Mouse (Mus musculus) ES-CJ7 (cell line): ENCODE measurements around the gene Gm5475.
"Not testable (repeated sequence)": the region's sequence is repeated elsewhere in the genome, so short reads cannot be mapped to it uniquely, and the experiment has no call there.

Experiments
- DNase-seq: peaks from one replicate; pipeline ENCODE4 v3.0.0; 2011; ENCODE audit warnings: low read depth, low spot score

Gene Gm5475

DNA sequence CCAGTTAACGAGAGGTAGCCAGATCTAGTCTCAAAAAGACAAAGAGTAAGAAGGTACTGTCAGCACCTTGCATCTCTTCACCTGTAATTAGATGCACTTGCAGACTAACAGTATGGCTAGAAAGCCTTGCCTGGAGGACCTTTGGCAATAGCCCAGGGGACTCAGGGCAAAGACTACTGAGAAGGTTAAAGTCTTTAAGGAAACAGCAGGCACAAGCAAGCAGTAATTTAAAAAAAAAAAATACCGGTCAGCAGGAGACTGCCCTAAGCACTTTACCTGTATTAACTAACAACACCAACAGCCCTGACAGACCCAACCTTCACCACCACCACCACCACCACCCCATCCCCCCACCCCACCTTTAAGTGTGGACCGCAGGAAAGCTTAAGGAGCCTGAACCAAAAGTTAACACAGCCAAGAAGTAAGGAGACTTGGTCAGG, at the start of gene Gm5475:
Gene Gm5475 (plus strand): TSS at position 390 of the 440 bp plus-strand sequence.
- not testable (repeated sequence) for DNase-seq

DNA sequence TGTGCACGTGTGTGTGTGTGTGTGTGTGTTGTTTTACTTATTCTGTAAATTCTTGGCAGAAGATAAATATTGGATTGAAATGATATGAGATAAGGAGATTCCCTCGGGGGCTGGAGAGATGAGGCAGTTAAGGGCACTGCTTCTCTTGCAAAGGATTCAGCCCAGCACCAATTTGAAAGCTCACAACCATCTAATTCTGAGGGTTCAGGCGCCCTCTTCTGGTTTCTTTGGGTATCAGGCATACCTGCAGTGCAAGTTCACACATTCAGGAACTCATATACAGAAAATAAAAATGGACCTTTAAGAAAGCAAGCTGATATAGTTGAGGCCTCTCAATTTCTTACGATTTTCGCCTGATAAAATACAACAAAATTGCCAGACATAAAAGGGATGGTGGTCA, 46.9 kb upstream of the Gm5475 start:
- DNase-seq = peak; percentile 71

- not testable (repeated sequence) for DNase-seq
These were observed 44.0 kb upstream of the Gm5475 start for GRCm38 (mm10) chr15:100377847-100378505.

DNA sequence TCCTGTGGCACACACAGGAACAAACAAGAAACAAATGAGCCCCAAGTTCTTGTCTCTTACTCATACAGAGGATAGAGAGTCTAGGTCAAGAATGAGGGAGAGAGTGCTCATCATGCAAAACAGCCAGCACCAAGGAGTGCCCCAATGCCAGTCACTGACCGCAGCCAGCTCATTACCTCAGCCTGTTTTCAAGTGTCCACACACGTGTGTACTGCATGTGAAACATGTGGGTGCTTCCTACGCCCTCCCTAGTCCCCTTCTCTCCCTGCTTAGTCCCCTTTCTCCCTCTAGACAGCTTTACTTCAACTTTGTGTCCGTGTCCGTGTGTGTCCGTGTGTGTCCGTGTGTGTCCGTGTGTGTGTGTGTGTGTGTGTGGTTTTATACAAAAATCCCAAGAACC, 42.3 kb upstream of the Gm5475 start:
- DNase-seq = no peak

DNA sequence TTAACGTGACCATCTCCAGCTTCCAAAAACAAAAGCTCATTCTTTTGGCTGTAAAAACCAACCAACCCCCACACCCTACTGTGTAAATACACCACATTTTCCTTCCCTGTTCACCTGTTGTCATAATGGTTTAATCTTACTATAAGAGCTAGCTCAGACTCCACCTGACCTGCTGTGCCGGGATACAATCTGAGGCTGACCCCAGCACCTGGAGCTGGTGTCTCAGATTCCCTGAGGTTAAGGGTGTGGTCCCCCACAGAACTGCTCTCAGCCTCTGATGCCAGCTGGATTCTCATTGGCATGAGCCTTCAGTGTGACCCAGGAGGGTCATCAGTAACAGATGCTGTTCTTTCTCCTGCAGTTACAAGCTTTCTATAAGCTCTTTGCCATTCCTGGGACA, 41.8 kb upstream of the Gm5475 start:
- DNase-seq = no peak

DNA sequence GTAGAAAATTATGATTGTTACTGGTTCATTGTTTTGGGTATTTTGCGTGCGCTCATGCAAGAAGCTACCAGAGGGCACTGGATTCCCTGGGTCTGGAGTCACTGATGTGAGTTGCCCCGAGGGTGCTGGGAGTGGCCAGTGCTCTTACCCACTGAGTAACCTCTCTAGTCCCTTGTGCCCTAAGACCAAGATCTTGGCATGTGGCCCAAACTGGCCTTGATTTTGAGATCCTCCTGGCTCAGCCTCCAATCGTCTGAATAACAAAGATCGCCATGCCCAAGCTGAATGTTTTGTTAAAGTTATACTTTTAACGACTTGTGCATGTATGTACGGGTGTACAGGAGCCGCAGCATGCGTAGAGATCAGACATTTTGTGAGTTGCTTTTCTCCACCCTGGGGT, 36.2 kb upstream of the Gm5475 start:
- DNase-seq = no peak

GRCm38 (mm10) chr15:100387544-100388223, 34.3 kb upstream of the Gm5475 start:
- no peak for DNase-seq

- DNase-seq = no peak
These were observed 33.6 kb upstream of the Gm5475 start for GRCm38 (mm10) chr15:100388224-100388835.

- DNase-seq = no peak
These were observed 33.1 kb upstream of the Gm5475 start for GRCm38 (mm10) chr15:100388886-100389285.

- DNase-seq = no peak
These were observed 30.9 kb upstream of the Gm5475 start for GRCm38 (mm10) chr15:100391066-100391465.

DNA sequence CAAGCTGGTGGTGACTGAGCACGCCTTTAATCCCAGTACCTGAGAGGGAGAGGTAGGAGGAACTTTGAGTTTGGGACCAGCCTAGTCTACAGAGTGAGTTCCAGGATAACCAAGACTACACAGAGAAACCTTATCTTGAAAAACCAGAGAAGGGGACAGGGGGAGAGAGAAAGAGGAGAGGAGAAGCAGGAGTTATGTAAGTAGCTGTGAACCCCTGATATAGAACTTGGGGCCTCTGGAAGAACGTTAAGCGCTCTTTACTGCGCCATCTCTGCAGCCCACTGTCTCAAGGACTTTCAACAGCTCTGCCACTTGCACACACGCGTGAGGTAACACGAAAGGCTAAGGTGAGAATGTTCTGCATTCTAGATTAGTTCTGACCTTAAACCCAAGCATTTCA, 30.3 kb upstream of the Gm5475 start:
- DNase-seq = no peak

DNA sequence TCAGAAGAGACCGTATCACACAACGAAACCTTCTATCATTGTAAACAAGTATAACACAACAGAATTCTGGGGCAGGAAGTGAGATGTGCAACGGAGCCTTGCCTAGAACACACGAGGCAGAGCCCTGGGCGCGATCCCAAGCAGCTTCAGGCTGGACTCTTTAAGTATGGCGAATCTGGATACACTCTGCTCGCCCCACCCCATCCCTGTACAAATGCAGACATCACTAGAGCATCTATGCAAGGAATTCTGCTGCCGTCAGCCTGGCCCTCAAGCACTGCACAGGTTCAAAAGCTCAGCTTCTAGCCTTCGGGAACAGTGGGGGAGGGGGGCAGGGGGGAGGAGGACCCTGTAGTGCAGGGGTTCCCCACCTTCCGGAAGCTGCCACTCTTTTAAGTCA, 28.9 kb upstream of the Gm5475 start:
- DNase-seq = peak; percentile 34

DNA sequence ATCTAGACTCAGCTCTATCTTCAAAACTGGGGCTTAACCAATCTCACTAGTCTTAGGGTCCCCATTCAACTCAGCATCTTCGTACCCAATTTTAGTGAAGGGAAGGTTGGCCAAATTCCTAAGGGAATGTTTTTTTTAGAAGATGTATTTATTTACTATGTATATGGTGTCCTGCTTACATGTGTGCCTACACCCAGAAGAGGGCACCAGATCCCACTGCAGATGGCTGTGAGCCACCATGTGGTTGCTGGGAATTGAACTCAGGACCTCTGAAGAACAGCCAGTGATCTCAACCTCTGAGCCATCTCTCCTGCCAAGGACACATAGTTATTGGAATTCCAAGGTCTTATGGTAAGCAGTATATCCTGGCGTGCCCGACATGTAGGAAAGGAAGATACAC, 26.4 kb upstream of the Gm5475 start:
- DNase-seq = no peak

- DNase-seq = no peak
These were observed 21.2 kb upstream of the Gm5475 start for GRCm38 (mm10) chr15:100400592-100401250.

GRCm38 (mm10) chr15:100401811-100402210, 20.1 kb upstream of the Gm5475 start:
- DNase-seq = no peak

DNA sequence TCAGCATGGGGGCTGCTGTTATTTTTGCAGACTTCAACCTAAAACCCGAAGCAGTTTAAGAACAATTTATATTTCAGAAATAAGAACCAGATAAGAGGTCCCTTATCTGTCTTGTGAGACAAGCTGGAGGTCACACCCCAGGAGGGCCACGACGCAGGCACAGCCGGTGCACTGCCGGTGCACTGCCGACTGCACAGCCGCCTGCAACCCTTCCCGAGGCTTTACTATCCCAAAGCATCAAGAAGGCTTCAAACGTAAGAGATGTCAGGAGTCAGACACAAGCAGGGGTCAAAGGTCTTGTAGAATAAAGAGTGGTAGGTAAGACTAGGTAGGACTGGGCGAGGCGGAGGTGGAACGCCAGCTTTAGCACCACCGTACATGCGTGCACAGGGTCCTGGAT, 19.6 kb upstream of the Gm5475 start:
- no peak for DNase-seq

- no peak for DNase-seq
These were observed 19.1 kb upstream of the Gm5475 start for GRCm38 (mm10) chr15:100402798-100403197.

DNA sequence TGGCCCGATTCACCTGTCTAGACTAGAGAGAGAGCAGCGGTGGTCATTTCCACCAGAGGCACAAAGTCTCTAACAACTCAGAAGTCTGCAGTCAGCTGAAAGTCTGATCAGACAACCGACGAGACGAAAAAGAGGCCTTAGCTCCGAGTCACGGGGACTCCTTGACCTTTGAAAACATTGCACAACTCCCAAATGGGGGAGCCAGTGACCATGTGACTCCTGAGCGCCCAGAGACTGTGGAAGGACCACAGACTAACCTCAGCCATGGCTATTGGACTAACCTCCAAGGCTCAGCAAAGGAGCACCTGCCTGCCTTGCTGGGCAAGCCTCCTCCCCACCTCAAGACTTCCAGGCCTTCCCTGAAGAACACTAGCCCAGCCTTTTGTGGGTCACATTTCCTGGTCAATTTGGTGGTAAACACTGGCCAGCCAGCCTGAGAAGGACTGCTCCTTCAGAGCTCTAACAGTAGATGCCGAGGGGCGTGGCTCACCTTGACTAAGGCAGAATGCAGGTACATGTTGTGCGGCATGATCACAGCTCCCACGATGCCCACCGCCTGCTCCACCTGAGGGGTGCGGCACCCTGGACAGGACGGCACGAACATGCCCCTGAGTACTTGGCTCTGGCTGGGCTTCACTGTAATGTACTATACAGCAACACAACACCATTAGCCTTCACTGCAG, 18.5 kb upstream of the Gm5475 start:
- DNase-seq = no peak

DNA sequence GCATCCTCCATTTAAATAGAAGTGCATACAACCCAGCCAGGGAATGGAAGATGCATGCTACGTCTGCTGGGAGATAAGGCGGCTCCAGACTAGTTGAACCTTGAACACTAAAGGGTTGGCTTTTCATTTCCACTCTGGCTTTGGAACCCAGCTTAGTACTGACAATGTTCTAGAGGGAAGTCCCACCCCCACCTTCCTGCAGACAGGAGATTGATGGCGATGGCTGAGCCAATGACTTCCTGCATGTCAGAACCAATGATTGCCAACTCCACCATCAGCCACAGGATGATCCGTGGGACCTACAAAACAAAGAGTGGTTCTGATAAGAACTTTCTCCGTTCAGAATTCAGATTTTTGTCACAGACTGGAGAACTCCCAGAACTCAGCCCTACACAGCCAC, 15.9 kb upstream of the Gm5475 start:
- peak; percentile 71 for DNase-seq

DNA sequence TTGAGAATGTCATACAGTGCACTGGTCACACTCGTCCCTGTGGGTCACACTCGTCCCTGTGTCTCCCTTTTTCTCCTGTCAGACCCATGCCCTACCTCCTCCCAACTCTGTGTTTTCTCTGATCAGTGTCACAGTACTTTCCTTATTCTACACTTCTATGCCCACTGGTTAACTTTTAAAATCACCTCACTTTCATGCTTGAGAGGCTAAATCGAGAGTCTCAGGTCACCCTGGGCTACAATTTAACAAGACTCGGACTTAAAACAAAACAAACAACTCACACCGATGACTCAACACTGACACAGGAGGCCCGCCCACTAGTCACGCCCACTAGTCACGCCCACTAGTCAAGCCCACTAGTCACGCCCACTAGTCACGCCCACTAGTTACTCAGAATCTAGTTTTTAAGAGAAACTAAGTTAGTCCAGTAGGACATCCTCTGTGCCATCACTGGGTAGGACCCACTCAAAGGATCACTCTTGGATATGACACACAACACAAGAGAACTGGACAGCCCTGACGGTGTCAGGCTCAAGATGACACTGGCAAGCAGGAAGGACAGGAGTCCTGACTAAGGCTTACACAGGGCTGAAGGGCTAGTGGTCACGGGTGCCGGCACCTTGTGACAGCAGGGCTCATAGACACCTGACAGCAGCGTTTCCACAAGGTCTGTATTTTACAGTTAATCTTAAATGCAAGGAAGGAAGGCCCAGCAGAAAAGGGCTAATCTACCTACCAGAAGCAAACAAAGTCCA, 10.9 kb upstream of the Gm5475 start:
- no peak for DNase-seq

DNA sequence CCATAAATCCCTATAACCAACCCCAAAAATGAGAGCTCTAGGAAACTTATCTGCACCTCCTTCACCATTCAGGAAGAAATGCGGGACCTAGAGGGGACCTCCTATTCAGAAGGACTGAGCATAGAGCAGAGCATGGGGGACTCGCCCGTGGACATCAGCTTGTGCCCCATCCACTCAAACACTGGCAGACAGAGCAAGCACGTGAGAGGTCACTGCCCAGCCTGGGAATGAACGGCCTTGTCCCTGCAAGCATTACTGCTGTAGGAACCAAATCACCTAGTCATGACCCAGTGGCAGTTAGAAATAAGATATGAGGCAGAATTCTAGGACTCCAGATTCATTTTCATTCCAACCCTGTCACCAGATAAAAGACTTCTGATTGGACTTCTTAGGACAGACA, 10.2 kb upstream of the Gm5475 start:
- DNase-seq = no peak
